Mouse (Mus musculus): ENCODE measurements around the gene Onecut3.

DNA sequence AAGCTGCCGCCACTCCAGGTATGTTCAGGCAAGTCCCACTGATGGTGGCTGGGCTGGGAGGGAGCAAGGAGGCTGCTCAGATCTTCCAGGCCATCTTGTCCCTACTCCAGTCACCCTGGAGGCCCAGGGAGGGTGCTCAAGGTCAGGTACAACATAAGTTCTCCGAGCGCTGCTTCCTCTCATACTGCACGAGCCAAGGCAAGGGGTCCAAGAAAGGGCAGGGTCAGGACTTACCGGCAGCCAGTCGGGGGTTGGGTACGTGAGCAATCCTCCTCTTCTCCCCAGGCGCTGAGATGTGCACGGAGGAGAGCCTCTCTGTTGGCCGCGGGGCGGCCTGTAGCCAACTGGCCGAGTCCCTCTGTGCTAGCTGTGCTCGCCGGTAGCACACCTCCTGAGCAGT, 52.9 kb downstream of the Onecut3 start:
- TF ChIP-seq ZNF384 (IDR thresholded peaks at IDR 0.05; ENCODE audit: low read depth, low read length) (no peak), CHD2 (IDR thresholded peaks at IDR 0.05; ENCODE audit: low read depth, low read length) (no peak), HCFC1 (IDR thresholded peaks at IDR 0.05; ENCODE audit: borderline replicate concordance, insufficient read depth, low read length) (no peak)

Data from ES-E14 (cell line).